Mouse (Mus musculus): ENCODE results near the gene Ripor2. TPM values are rescaled to one million over a fixed set of nuclear protein-coding genes. Genes with fewer than 3 reads are reported as not detected.

Ripor2 gene
- polyA plus RNA-seq (2012; ENCODE audit: insufficient read depth, insufficient read length, low replicate concordance, missing spikeins), result not detected in 2 replicates

- Histone ChIP-seq H3K4me1 (ENCODE audit: control insufficient read depth, insufficient read depth, low read length) (peaks cover 3% of the 10 kb centered on the region; the same call in 1 of the 2 replicates), H3K4me3 (ENCODE audit: insufficient read depth, low read depth, low read length) (no peak within 1 kb of the TSS), H3K27ac (ENCODE audit: insufficient read depth, low read depth, low read length) (no peak within 1 kb of the TSS)
- no peak for TF ChIP-seq CTCF (IDR thresholded peaks at IDR 0.05; ENCODE audit: insufficient read depth, low read depth, low read length)
- TF ChIP-seq POLR2A (IDR thresholded peaks at IDR 0.05; ENCODE audit: insufficient read depth, low read depth, low read length), result no peak
- 55% methylated on average over 10 of the region's 10 CpGs for WGBS
These were observed at the start of gene Ripor2 for GRCm38 (mm10) chr13:24581833-24582232. TSS of gene Ripor2 (plus strand) at chr13:24582189.

- no peak for TF ChIP-seq POLR2A (IDR thresholded peaks at IDR 0.05; ENCODE audit: insufficient read depth, low read depth, low read length)
- no peak for TF ChIP-seq CTCF (IDR thresholded peaks at IDR 0.05; ENCODE audit: insufficient read depth, low read depth, low read length)
- Histone ChIP-seq H3K4me1 (ENCODE audit: control insufficient read depth, insufficient read depth, low read length) (peaks cover 2% of the 10 kb centered on the region; the same call in 1 of the 2 replicates), H3K4me3 (ENCODE audit: insufficient read depth, low read depth, low read length) (no peak overlapping the region), H3K27ac (ENCODE audit: insufficient read depth, low read depth, low read length) (no peak overlapping the region)
- 72% methylated on average over 6 of the region's 6 CpGs for WGBS
These were observed 45.3 kb upstream of the Ripor2 start for GRCm38 (mm10) chr13:24536531-24537167.

- no peak for TF ChIP-seq POLR2A (IDR thresholded peaks at IDR 0.05; ENCODE audit: insufficient read depth, low read depth, low read length)
- TF ChIP-seq CTCF (IDR thresholded peaks at IDR 0.05; ENCODE audit: insufficient read depth, low read depth, low read length), result no peak
- WGBS, result 97% methylated on average over 2 of the region's 2 CpGs
- no peak overlapping the region for H3K27ac ChIP-seq (ENCODE audit: insufficient read depth, low read depth, low read length)
- H3K4me3 ChIP-seq (ENCODE audit: insufficient read depth, low read depth, low read length), result no peak overlapping the region
- peaks cover 2% of the 10 kb centered on the region; the same call in 1 of the 2 replicates for H3K4me1 ChIP-seq (ENCODE audit: control insufficient read depth, insufficient read depth, low read length)
These were observed 44.0 kb upstream of the Ripor2 start for GRCm38 (mm10) chr13:24538012-24538411.

GRCm38 (mm10) chr13:24538941-24539340, 43.0 kb upstream of the Ripor2 start:
- 69% methylated on average over 5 of the region's 5 CpGs for whole genome bisulfite sequencing
- Histone ChIP-seq H3K4me1 (ENCODE audit: control insufficient read depth, insufficient read depth, low read length) (peaks cover 2% of the 10 kb centered on the region; the same call in 1 of the 2 replicates), H3K27ac (ENCODE audit: insufficient read depth, low read depth, low read length) (no peak overlapping the region), H3K4me3 (ENCODE audit: insufficient read depth, low read depth, low read length) (no peak overlapping the region)
- TF ChIP-seq POLR2A (IDR thresholded peaks at IDR 0.05; ENCODE audit: insufficient read depth, low read depth, low read length) (no peak), CTCF (IDR thresholded peaks at IDR 0.05; ENCODE audit: insufficient read depth, low read depth, low read length) (no peak)

GRCm38 (mm10) chr13:24545677-24546076, 36.3 kb upstream of the Ripor2 start:
- H3K4me1 ChIP-seq (ENCODE audit: control insufficient read depth, insufficient read depth, low read length), result peaks cover 6% of the 10 kb centered on the region
- WGBS, result 46% methylated on average over 1 of the region's 1 CpGs
- no peak overlapping the region for H3K4me3 ChIP-seq (ENCODE audit: insufficient read depth, low read depth, low read length)
- TF ChIP-seq CTCF (IDR thresholded peaks at IDR 0.05; ENCODE audit: insufficient read depth, low read depth, low read length) (no peak), POLR2A (IDR thresholded peaks at IDR 0.05; ENCODE audit: insufficient read depth, low read depth, low read length) (no peak)
- no peak overlapping the region for H3K27ac ChIP-seq (ENCODE audit: insufficient read depth, low read depth, low read length)

- Histone ChIP-seq H3K27ac (ENCODE audit: insufficient read depth, low read depth, low read length) (no peak overlapping the region), H3K4me1 (ENCODE audit: control insufficient read depth, insufficient read depth, low read length) (peaks cover 12% of the 10 kb centered on the region), H3K4me3 (ENCODE audit: insufficient read depth, low read depth, low read length) (no peak overlapping the region)
- 92% methylated on average over 12 of the region's 12 CpGs for WGBS
- TF ChIP-seq POLR2A (IDR thresholded peaks at IDR 0.05; ENCODE audit: insufficient read depth, low read depth, low read length) (no peak), CTCF (IDR thresholded peaks at IDR 0.05; ENCODE audit: insufficient read depth, low read depth, low read length) (no peak)
These were observed 35.1 kb upstream of the Ripor2 start for GRCm38 (mm10) chr13:24546801-24547459.

- TF ChIP-seq POLR2A (IDR thresholded peaks at IDR 0.05; ENCODE audit: insufficient read depth, low read depth, low read length) (no peak), CTCF (IDR thresholded peaks at IDR 0.05; ENCODE audit: insufficient read depth, low read depth, low read length) (no peak)
- H3K4me3 ChIP-seq (ENCODE audit: insufficient read depth, low read depth, low read length), result no peak overlapping the region
- H3K4me1 ChIP-seq (ENCODE audit: control insufficient read depth, insufficient read depth, low read length), result peaks cover 12% of the 10 kb centered on the region
These were observed 33.1 kb upstream of the Ripor2 start for GRCm38 (mm10) chr13:24548911-24549310.

GRCm38 (mm10) chr13:24551100-24551931, 30.7 kb upstream of the Ripor2 start:
- Histone ChIP-seq H3K4me3 (ENCODE audit: insufficient read depth, low read depth, low read length) (no peak overlapping the region), H3K4me1 (ENCODE audit: control insufficient read depth, insufficient read depth, low read length) (peaks cover 12% of the 10 kb centered on the region), H3K27ac (ENCODE audit: insufficient read depth, low read depth, low read length) (no peak overlapping the region)
- no peak for TF ChIP-seq CTCF (IDR thresholded peaks at IDR 0.05; ENCODE audit: insufficient read depth, low read depth, low read length)
- 59% methylated on average over 14 of the region's 14 CpGs for WGBS

More at GRCm38 (mm10) chr13:24548911-24549310, 33.1 kb upstream of the Ripor2 start:
- H3K27ac ChIP-seq (ENCODE audit: insufficient read depth, low read depth, low read length), result no peak overlapping the region
